Mouse (Mus musculus) MEL (cell line): ENCODE results near the gene Ctnna2.

ENCODE experiments used
- CTCF ChIP-seq, 3 experiments: IDR thresholded peaks in 2 of 3; conservative IDR thresholded peaks in 1 of 3; 2 replicates each; pipeline ENCODE4 v1.5.1; 2011 to 2012; ENCODE audit warnings: low read length in 3 of 3, low read depth in 2 of 3, mild to moderate bottlenecking in 2 of 3, improper control_type of control experiment in 1 of 3, inconsistent platforms in 1 of 3, mixed read lengths in 1 of 3, moderate library complexity in 1 of 3; ENCODE audit not compliant: control insufficient read depth in 1 of 3, insufficient read depth in 1 of 3, poor library complexity in 1 of 3, severe bottlenecking in 1 of 3
- MAZ ChIP-seq: IDR thresholded peaks from 2 replicates; pipeline ENCODE4 v1.6.1; 2012; ENCODE audit warnings: low read depth, mild to moderate bottlenecking, inconsistent platforms, low read length, improper control_type of control experiment

DNA sequence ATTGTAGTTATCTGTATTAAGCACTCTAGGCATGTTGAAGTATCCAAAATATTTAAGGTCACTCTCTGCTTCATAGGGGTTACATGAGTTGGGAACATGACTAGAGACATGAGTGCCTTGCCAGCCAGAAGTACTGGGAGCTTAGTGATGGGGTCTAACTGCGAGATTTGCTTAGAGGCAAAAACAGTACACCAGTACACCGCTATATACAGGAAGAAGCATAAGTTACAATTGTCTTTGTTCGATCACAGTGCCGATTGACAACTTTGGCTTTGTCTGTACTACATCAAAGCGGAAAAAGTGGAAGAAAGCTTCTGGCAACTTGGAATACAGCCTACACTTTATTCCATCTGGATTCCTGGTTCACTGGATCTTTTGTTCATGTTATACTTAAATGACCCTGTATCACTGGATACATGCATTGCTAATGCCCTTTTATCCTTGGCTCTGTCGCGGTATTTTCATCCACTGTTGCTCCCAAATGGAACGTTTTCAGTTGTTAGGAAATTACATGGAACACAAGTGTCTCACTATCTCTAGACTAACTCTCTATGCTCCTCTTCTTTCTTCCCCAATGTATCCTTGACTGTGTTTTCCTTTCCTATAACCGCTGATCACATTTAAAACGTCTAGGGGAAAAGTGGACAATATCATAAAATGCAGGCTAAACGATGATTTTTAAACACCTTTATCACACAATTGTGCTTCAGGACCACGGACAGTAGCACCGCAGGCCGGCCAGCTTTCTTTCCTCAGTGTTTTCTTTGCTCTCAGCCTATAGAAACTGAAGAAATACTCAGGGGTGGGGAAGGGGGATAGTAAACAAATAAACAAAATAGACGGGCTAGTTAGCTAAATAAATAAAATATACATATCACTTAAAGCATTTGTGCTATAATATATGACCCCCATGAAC lies 896 bp upstream of the Ctnna2 start:
- TF ChIP-seq CTCF (IDR thresholded peaks at IDR 0.05 in 2 of 3, conservative IDR thresholded peaks at IDR 0.05 in 1 of 3; ENCODE audit: control insufficient read depth in 1 of 3, insufficient read depth in 1 of 3, low read depth in 2 of 3, low read length in 3 of 3, poor library complexity in 1 of 3, severe bottlenecking in 1 of 3) (no peak), MAZ (no peak)
